Mouse (Mus musculus) neural tube, embryonic 13.5 days (tissue): ENCODE results near the gene Tiam2. TPM values are rescaled to one million over a fixed set of nuclear protein-coding genes. Genes with fewer than 3 reads are reported as not detected.
A peak's percentile ranks its signal among the peaks of the same experiment; 100 is the strongest.

Experiments used
- ATAC-seq: fragments of 200-750 bp; cut with Nextera tagmentation; 2 replicates; pipeline ENCODE4 v1.8.0; 2017; ENCODE audit warnings: low read depth, mild to moderate bottlenecking, moderate TSS enrichment, moderate library complexity
- H3K27ac ChIP-seq: fragments of 300-500 bp; sonication (generic); replicated peaks from 2 replicates; pipeline ENCODE4 v1.5.1; 2015; ENCODE audit warnings: moderate library complexity, mild to moderate bottlenecking, inconsistent platforms
- H3K27me3 ChIP-seq: fragments of 300-500 bp; sonication (generic); 2 replicates; pipeline ENCODE4 v1.6.1; 2015; ENCODE audit warnings: mild to moderate bottlenecking, inconsistent platforms
- H3K36me3 ChIP-seq: fragments of 300-500 bp; sonication (generic); 2 replicates; pipeline ENCODE4 v1.6.1; 2015; ENCODE audit warnings: mild to moderate bottlenecking, inconsistent platforms
- H3K4me1 ChIP-seq: fragments of 300-500 bp; sonication (generic); replicated peaks from 2 replicates; pipeline ENCODE4 v1.6.1; 2015; ENCODE audit warnings: inconsistent platforms
- H3K4me2 ChIP-seq: fragments of 300-500 bp; sonication (generic); 2 replicates; pipeline ENCODE4 v1.6.1; 2015; ENCODE audit warnings: inconsistent platforms, mild to moderate bottlenecking, moderate library complexity
- H3K4me3 ChIP-seq: fragments of 300-500 bp; sonication (generic); 2 replicates; pipeline ENCODE4 v1.5.1; 2015; ENCODE audit warnings: mild to moderate bottlenecking, inconsistent platforms
- H3K9ac ChIP-seq: fragments of 300-500 bp; sonication (generic); 2 replicates; pipeline ENCODE4 v1.6.1; 2015; ENCODE audit warnings: moderate library complexity, mild to moderate bottlenecking, inconsistent platforms
- H3K9me3 ChIP-seq: fragments of 300-500 bp; sonication (generic); 2 replicates; pipeline ENCODE4 v1.6.1; 2016; ENCODE audit warnings: inconsistent platforms
- WGBS: fragments of 180-500 bp; shearing (Covaris S2); methylation state at CpG from one replicate; pipeline ENCODE4 v1.1.7; 2015; 5-methylcytosine and 5-hydroxymethylcytosine counted together
- polyA plus RNA-seq: library from polyadenylated mRNA; unstranded; fragments of >200 nt; fragmentation: Nextera tagmentation; extraction: Ambion mirVana; gene quantifications from 2 replicates; pipeline ENCODE4 v1.2.1, GENCODE M21; 2015

Gene Tiam2
- polyA plus RNA-seq, 1 experiment from 2014 or later = 9.2 TPM

DNA sequence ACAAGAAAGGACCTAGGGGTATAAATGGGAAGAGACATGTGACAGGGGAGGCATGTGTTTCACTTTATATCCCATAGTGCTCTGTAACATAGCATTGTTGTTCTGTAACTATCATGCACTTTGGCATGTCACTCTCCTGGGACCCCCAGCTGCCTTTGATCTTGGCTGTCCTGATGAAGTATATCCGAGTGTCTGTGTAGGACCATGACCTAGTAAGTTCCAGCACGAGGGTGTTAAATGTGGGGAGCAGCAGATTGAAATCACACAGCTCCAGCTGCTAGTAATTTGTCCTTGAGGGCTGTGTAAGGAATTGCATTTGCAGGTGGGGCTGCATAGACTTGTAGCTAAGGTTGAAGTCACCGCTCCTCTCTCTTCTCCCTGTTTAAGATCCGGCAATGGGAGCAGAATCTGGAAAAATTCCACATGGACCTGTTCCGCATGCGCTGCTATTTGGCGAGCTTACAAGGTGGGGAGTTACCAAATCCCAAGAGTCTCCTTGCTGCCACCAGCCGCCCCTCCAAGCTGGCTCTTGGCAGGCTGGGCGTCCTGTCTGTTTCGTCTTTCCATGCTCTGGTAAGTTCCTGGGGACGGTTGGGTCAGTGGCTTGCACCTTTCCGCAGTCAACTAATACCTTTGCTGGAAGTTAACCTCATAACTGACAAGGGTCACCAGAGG, 110.6 kb downstream of the Tiam2 start:
- H3K4me3 ChIP-seq = no peak overlapping the region
- H3K27ac ChIP-seq = no peak overlapping the region
- H3K9ac ChIP-seq = no peak overlapping the region
- no peaks in the 10 kb centered on the region for H3K27me3 ChIP-seq
- 82% methylated on average over 12 of the region's 12 CpGs for WGBS
- no peaks in the 10 kb centered on the region for H3K9me3 ChIP-seq
- ATAC-seq = no peak
- H3K4me2 ChIP-seq = no peak overlapping the region
- H3K36me3 ChIP-seq = no peaks in the 10 kb centered on the region
- no peaks in the 10 kb centered on the region for H3K4me1 ChIP-seq

DNA sequence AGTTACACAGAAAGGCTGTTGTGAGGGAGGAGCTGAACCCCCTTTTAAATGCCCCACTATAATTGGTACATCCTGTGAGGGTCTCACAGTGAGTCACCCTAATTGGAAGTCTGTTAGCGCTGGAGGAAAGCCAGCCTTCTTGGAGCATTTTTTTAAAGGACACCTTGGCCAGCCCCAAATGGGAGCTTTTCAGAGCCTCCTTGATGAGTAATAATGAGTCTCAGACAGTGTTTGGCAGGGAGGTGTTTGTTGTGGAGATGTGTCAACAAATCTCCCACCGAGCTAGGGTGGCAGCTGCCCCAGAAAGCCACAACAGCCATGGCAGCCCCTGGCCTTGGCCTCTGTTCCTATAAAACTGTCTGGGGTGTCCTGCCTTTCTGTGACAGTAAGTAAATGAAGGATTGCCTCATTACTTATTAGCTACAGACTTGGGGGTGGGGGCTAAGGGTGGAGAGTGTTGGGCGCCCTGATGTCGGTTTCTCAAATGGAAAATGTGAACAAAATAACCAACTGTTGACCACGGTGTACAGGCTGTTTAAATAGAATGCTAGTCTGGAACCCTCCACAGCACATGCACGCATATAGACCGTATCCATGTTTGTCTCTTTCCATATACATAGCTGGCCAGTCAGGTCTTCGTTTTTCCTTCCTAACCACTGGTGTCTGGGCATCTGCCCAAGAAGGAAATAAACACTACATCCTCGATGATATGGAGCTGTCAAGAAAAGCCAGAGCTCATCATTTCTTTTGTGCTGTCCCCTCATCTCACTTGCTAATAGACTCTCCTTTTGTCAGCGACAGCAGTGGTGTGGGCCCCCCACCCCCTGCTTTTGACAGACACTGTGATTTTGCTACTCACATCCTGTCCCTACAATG, 116.4 kb downstream of the Tiam2 start:
- H3K4me3 ChIP-seq = no peak overlapping the region
- peaks cover 7% of the 10 kb centered on the region; the same call in 1 of the 2 replicates for H3K4me1 ChIP-seq
- no peak overlapping the region for H3K27ac ChIP-seq
- H3K9ac ChIP-seq = no peak overlapping the region
- ATAC-seq = peak; percentile 76
- no peak overlapping the region for H3K4me2 ChIP-seq
- H3K36me3 ChIP-seq = no peaks in the 10 kb centered on the region
- 60% methylated on average over 10 of the region's 10 CpGs for WGBS
- no peaks in the 10 kb centered on the region for H3K9me3 ChIP-seq
- no peaks in the 10 kb centered on the region for H3K27me3 ChIP-seq

DNA sequence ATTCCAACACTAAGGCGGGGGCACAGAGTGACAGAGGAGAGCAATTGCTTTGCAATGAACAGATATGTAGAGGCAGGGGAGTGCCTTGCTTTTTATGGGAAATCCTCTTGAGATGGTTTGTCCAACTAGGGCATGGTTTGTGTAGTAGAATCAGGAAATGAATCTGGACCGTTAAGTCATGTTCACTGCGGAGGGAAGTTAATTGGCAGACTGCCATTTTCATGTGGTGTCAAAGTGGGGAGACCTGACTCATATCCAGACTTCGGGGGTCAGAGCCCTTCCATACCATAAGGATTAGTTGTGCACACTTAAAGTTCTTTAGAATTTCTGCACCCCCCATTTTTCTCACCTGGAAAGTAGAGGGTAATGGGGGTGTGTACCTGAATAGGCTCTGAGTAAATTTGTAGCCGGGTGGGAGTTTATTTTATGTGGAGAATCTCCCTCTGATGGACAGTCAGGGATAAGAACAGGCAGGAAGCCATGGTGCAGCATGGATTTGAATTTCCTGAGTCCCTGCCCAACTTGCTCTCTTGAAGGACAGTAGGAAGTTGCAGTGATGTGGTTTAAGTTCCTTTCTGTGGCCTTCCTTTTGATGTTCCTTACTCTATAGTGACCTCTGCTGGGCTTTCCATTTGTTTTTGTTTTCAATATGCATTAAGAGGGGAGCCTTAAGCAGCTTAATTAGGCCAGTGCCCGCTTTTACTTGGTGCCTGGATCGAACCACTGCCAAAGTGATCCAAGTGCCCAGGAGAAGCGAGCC, 120.0 kb downstream of the Tiam2 start:
- Histone ChIP-seq H3K9me3 (no peaks in the 10 kb centered on the region), H3K4me2 (no peak overlapping the region), H3K27ac (no peak overlapping the region), H3K4me3 (no peak overlapping the region), H3K4me1 (peaks cover 7% of the 10 kb centered on the region; the same call in 1 of the 2 replicates), H3K36me3 (peaks cover 4% of the 10 kb centered on the region; the same call in 1 of the 2 replicates), H3K27me3 (no peaks in the 10 kb centered on the region), H3K9ac (no peak overlapping the region)
- no peak for ATAC-seq
- 59% methylated on average over 8 of the region's 8 CpGs for WGBS

DNA sequence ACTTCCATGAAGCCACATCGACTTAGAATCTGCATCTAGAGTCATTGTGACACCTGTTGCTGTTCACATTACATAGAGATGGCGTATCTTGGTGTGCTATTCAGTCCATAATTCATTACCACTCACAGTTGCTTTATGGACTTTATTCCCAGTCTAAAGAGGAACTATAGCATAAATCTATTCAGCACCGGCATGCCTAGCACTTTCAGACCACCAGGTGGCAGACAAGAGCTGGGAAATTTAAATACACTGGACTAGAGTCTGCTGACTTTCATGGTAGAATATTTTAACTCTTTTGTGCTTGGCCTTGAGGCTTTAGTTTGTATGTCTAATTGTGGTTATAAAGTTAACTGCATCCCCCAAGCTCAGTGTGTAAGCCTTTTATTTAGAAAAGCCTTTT, 122.4 kb downstream of the Tiam2 start:
- peaks cover 4% of the 10 kb centered on the region; the same call in 1 of the 2 replicates for H3K36me3 ChIP-seq
- H3K4me1 ChIP-seq = no peaks in the 10 kb centered on the region
- H3K9me3 ChIP-seq = no peaks in the 10 kb centered on the region
- 33% methylated on average over 3 of the region's 3 CpGs for WGBS
- no peak overlapping the region for H3K9ac ChIP-seq
- H3K27me3 ChIP-seq = no peaks in the 10 kb centered on the region
- no peak overlapping the region for H3K27ac ChIP-seq
- H3K4me3 ChIP-seq = no peak overlapping the region
- no peak for ATAC-seq
- no peak overlapping the region for H3K4me2 ChIP-seq

DNA sequence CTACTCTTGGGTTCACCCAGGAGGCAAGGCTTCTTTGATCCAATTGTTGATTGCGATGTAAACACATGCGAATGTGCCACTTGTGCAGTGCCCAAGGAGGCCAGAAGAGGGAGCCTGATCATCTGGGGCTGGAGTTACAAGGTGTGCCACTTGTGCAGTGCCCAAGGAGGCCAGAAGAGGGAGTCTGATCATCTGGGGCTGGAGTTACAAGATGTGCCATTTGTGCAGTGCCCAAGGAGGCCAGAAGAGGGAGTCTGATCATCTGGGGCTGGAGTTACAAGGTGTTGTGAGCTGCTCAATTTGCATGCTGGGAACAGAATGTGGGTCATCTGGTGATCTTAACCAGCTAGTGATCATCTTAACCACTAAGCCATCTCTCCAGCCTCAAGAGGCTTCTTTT, 124.7 kb downstream of the Tiam2 start:
- no peak for ATAC-seq
- no peak overlapping the region for H3K9ac ChIP-seq
- WGBS = 63% methylated on average over 2 of the region's 2 CpGs
- H3K4me2 ChIP-seq = no peak overlapping the region
- H3K27me3 ChIP-seq = no peaks in the 10 kb centered on the region
- H3K4me1 ChIP-seq = no peaks in the 10 kb centered on the region
- H3K27ac ChIP-seq = no peak overlapping the region
- H3K36me3 ChIP-seq = peaks cover 4% of the 10 kb centered on the region; the same call in 1 of the 2 replicates
- H3K4me3 ChIP-seq = no peak overlapping the region
- H3K9me3 ChIP-seq = no peaks in the 10 kb centered on the region

DNA sequence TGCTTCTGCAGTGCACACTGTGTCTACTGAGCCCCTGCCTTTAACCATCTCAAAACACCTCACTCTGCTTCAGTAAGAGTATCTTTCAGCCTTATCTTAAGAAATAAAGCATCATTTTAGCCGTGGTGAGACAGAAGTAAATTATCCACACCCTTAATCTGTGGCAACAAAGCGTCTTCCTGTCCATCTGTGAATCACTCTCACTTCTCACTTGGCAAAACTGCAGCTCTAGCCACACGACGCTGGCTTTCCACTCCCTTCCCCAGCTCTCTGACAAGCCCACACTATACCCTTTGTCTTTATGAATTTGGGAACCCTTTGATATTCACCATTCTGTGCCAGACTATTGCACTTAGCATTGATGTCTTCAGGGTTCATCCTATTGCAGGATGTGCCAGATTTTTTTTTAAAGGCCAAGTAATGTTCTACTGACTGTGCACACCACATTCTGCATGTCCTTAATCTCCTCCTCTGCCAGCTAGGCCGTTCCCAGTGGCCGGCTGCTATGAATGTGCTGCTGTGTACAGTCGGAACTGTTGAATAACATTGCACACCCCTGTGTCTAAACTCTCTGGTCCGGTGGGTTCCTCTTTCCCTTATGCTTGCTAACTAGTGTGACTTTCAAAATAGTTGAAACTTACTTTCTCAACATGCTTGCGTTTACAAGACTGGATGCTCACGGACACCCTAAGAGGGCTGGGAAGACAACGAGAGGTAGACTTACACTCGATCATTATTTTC, 126.4 kb downstream of the Tiam2 start:
- Histone ChIP-seq H3K4me3 (no peak overlapping the region), H3K27me3 (no peaks in the 10 kb centered on the region), H3K36me3 (peaks cover 4% of the 10 kb centered on the region; the same call in 1 of the 2 replicates), H3K9ac (no peak overlapping the region), H3K4me2 (no peak overlapping the region), H3K4me1 (no peaks in the 10 kb centered on the region), H3K27ac (no peak overlapping the region), H3K9me3 (no peaks in the 10 kb centered on the region)
- ATAC-seq = no peak
- 85% methylated on average over 12 of the region's 12 CpGs for WGBS

DNA sequence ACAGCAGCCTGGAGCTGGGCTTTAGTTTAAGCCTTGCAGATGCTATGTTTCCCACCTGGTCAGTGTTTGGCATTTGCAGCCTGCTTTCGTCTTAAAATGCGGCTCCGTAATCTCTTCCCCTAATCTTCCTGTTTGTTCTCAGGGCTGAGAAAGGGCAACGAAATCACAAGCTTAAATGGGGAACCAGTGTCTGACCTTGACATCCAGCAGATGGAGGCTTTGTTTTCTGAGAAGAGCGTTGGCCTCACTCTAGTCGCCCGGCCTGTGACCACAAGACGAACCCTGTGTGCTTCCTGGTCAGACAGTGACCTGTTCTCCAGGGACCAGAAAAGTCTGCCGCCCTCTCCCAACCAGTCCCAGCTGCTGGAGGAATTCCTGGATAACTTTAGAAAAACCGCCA, 127.6 kb downstream of the Tiam2 start:
- no peaks in the 10 kb centered on the region for H3K9me3 ChIP-seq
- WGBS = 45% methylated on average over 10 of the region's 10 CpGs
- no peaks in the 10 kb centered on the region for H3K4me1 ChIP-seq
- H3K27me3 ChIP-seq = no peaks in the 10 kb centered on the region
- no peak overlapping the region for H3K27ac ChIP-seq
- H3K4me2 ChIP-seq = no peak overlapping the region
- no peak overlapping the region for H3K9ac ChIP-seq
- H3K4me3 ChIP-seq = no peak overlapping the region
- H3K36me3 ChIP-seq = peaks cover 4% of the 10 kb centered on the region; the same call in 1 of the 2 replicates
- ATAC-seq = no peak

DNA sequence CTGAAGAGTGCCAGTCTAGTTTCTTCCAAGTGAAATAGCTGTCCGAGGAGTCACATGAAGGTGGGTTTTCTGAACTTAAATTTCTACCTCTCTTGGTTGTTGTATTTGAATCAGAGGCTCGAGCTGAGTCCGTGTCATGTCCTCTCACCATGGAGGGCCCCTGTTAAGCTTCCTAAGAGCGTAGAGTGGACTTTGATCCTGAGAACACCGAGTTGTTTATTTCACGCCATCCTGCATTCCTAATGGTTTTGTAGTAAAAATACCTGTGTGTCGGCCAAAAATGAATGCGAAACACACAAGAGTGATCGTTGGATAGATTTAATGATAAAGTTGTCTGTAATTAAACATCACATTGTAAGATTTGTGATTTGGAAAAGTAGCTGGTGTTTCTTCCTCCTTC, 128.5 kb downstream of the Tiam2 start:
- Histone ChIP-seq H3K27ac (no peak overlapping the region), H3K9ac (no peak overlapping the region), H3K4me2 (no peak overlapping the region), H3K9me3 (no peaks in the 10 kb centered on the region), H3K36me3 (peaks cover 4% of the 10 kb centered on the region; the same call in 1 of the 2 replicates), H3K4me3 (no peak overlapping the region), H3K27me3 (no peaks in the 10 kb centered on the region), H3K4me1 (no peaks in the 10 kb centered on the region)
- no peak for ATAC-seq
- 93% methylated on average over 9 of the region's 9 CpGs for WGBS

DNA sequence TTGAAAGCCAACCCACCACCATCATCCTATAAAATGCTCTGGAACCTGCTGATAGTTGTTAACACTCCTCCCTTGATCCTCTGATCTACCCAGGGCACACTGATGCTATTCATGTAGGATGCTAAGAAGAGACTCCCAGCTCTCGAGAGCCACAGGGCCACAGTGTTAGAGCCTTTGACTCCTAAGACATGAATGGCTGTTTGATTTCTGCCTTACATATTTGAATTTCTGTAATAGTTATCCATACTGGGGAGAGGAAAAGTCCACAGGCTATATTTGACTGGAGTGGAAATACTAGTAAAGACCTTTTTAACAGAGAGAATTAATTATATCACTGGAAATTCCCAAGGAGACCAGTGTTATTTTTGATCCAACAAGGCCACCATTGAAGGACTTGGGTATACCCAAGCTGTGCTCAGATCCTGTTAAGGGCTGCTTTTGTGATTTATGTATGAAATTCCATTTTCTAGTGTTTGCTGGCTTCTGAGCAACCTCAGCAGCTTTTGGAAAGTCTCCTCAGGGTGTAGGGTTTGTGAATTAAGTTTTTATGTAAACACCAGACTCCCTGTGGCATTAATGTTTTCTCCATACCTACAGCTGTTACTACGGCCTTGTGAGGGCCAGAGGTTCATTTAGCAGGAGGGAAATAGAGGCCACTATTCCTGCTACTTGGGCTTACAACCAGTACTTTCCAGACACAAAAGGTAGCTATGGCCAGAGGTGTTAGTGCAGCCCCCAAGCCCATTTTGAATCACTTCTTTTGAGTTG, 131.7 kb downstream of the Tiam2 start:
- no peaks in the 10 kb centered on the region for H3K9me3 ChIP-seq
- H3K27me3 ChIP-seq = no peaks in the 10 kb centered on the region
- no peak overlapping the region for H3K4me2 ChIP-seq
- no peak for ATAC-seq
- no peak overlapping the region for H3K9ac ChIP-seq
- 59% methylated on average over 2 of the region's 2 CpGs for WGBS
- 0 out of 2 replicates have a peak, but pooled peaks cover 3% of the 10 kb centered on the region for H3K36me3 ChIP-seq
- no peaks in the 10 kb centered on the region for H3K4me1 ChIP-seq
- H3K4me3 ChIP-seq = no peak overlapping the region
- H3K27ac ChIP-seq = no peak overlapping the region

DNA sequence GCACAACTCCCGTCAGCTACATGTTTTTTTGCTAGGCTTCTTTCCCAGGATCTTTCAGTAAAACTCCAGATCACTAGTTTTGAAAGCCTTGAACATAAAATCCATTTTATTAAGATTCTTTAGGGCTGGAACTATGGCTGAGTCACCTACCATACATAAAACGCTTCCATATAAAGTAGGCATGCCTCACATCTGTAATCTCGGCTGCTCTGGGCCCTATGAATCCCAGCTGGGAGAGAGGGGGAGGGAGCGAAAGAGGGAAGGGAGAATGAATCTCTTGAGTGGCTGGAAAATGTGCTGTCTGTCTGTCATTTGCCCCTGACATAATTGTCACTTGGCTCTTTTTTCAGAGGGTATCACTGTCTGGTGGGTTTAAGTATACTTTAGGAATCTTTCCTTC, 139.5 kb downstream of the Tiam2 start:
- Histone ChIP-seq H3K9me3 (no peaks in the 10 kb centered on the region), H3K4me2 (no peak overlapping the region), H3K4me3 (no peak overlapping the region), H3K9ac (no peak overlapping the region), H3K27me3 (no peaks in the 10 kb centered on the region), H3K27ac (no peak overlapping the region), H3K4me1 (peaks cover 16% of the 10 kb centered on the region), H3K36me3 (0 out of 2 replicates have a peak, but pooled peaks cover 3% of the 10 kb centered on the region)
- 70% methylated on average over 4 of the region's 4 CpGs for WGBS
- no peak for ATAC-seq

DNA sequence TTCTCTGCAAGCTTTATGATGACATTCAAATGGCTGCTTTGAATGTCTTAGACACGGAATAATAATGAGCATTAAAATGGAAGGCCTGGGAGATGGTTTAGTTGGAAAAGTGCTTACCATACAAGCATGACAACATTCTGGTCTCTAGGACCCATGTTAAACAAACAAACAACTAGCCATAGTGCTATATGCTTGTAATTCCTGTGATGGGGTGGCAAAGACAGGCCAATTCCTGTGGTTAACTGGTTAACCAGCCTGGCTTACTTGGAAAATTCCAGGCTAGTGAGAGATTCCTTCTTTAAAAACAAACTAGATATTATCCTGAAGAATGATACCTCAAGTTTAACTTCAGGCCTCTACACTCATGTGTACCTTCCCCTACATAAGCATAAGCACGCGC, 140.3 kb downstream of the Tiam2 start:
- H3K4me1 ChIP-seq = peaks cover 16% of the 10 kb centered on the region

More for the DNA sequence above, 140.3 kb downstream of the Tiam2 start:
- Histone ChIP-seq H3K4me2 (no peak overlapping the region), H3K4me3 (no peak overlapping the region), H3K36me3 (0 out of 2 replicates have a peak, but pooled peaks cover 3% of the 10 kb centered on the region), H3K27ac (no peak overlapping the region), H3K9ac (no peak overlapping the region), H3K9me3 (no peaks in the 10 kb centered on the region), H3K27me3 (no peaks in the 10 kb centered on the region)
- WGBS = 95% methylated on average over 3 of the region's 3 CpGs
- ATAC-seq = no peak
